Mouse (Mus musculus) adrenal gland, adult 8-10 months (tissue): ENCODE results near the gene Olfr26. TPM values are rescaled to one million over a fixed set of nuclear protein-coding genes. Genes with fewer than 3 reads are reported as not detected.
"Not testable (repeated sequence)": the region's sequence is repeated elsewhere in the genome, so short reads cannot be mapped to it uniquely, and the experiment has no call there.

Experiments used
- DNase-seq: peaks from one replicate; pipeline ENCODE4 v3.0.0; 2022
- total RNA-seq, 4 experiments: library from RNA; stranded (reverse); gene quantifications; 2 replicates each; pipeline ENCODE4 v1.2.4; 2022

Olfr26 gene
- total RNA-seq = not detected

DNA sequence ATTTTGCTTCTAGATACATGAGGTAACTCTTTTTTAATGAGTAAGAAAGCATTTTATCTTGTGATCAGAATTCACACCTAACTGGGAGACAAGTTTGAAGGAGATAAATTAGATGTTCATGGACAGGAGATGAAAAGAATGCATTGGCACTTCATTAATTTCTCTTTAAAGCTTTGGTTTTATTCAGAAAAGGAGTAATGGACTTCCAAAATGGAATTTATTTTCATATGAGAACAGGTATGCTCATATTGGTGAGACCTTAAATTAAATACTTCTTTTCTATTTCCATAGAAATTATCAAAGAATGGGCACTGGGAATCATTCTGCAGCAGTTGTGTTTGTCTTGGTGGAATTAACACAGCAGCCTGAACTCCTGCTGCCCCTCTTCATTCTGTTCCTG, at the start of gene Olfr26:
TSS of gene Olfr26 (plus strand) at position 301 of the 400 bp plus-strand sequence.
- DNase-seq = no peak

DNA sequence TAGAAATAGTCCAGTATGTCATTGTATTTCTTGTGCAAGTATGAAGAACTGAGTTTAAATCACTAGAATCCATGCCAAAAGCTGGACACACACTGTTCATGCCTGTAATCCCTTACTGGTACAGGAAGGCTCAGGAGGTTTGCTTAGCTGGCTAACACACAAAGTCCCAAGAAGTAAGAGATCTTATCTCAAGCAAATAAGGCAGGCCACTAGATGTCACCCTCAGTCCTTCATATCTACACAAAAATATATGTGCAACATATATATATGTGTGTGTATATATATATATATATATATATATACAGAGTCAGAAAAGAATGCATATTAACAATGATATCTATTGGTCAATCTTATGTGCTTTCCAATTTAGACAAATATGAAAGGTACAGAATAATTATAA, 49.2 kb upstream of the Olfr26 start:
- no peak for DNase-seq

DNA sequence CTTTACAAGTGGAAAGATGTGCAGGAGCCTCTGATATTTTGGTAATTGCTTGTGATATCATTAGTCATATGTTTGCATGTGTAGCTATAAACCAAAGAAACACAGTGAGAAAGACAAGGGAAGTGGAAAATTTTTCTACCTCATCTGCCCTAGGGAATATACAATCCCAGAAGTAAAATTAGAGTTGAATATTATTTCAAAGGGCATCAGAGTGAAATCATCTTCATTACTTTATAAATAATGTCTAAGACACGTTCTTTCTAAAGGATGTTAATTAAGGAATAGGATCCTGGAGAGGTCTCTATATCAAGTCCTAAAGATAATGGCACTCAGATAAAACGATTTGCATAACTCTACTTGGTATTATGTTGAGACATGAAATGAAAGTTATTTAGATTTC, 40.5 kb upstream of the Olfr26 start, which contains the start of gene Olfr922:
TSS of gene Olfr922 (plus strand) at position 301 of the 400 bp plus-strand sequence.
- no peak for DNase-seq

DNA sequence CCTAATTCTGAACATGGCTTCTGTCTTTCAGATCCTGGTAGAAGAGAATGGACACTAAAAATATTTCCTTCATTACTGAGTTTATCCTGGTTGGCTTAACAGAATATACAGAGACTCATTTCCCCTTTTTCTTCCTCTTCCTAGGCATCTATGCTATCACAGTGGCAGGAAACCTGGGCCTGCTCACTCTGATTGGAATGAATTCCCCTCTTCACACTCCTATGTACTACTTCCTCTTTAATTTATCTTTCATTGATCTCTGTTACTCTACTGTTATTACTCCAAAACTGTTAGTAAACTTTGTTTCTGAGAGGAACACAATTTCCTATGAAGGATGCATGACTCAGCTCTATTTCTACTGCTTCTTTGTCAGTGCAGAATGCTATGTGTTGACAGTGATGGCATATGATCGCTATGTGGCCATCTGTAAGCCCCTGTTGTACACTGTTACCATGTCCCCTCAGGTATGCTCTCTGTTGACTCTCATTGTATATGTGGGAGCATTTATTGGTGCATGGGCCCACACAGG, 39.3 kb upstream of the Olfr26 start:
- no peak for DNase-seq

DNA sequence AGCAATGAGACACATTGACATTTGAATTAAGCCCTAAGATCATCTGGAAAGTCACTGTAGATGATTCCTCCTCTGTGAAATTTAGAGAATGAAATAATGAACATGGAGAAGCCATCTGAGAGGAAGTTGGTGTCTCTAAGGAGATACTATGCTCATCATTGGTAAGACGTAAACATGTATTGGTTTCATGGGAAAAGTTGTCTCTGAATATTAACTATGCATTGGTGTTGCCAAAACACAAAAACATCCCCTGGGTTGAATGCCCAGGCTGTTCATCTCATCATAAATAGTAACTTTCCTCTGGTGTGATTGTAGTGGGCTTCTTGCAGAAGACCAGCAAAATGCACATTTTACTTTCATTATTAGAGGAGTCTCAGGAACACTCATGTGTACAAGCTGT, 28.6 kb upstream of the Olfr26 start, which contains the start of gene Olfr923:
TSS of gene Olfr923 (plus strand) at position 301 of the 400 bp plus-strand sequence.
- no peak for DNase-seq

DNA sequence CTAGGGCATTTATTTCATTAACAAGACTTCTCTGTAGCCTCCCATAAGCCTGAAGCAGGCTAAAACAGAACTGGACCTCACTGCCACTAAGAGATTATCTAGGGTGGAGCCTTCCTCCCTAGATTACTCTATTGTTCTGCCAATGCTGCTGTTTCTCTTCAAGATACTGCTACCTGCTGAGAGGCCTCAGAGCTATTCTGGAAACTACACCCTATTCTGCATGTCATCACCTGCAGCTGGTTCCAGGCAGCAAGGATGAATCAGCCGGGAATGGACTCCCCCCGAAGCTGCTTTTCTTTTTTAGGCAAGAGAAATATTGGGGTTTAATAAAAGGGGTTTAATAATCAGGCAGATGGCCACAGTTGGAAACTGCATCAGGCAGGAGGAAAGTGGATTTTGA, 21.8 kb upstream of the Olfr26 start:
- no peak for DNase-seq

DNA sequence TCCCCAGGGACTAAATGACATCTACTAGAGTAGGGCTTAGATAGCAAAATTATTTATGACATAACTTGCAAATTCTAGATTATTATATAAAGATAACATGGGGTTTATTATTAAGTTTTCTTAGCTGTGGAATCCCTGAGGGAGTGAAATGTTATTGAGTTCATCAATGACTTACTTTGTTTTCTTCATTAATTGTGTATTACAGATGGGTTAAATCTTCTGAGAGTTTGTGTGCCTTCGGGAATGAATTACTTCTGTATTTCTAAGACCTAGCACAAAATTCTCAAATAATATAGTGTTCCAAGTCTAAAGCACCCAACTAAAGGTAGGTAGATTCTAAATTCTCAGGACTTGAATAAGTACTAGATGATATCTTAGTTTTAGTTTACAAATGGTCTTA, 10.7 kb upstream of the Olfr26 start, which contains the start of gene Olfr924:
TSS of gene Olfr924 (plus strand) at position 301 of the 400 bp plus-strand sequence.
- DNase-seq = no peak

DNA sequence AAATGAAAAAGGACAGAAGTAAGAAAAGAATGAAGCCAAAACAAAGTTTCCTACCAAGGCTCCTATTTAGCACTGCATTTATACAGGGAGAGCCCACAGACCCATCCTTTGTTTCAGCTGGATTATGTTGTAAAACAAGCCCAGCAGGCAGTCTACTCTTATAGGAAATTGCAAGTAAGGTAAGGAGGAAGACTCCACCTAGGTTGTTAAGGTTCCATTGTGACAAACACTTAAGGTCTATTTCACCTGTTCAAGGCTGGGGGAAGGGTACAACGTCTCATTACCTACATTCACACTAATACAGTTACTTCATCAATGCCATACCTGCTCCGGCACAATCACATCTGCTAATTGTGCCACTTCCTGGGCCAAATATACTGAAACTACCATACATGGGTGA, 20.0 kb downstream of the Olfr26 start:
- not testable (repeated sequence) for DNase-seq

DNA sequence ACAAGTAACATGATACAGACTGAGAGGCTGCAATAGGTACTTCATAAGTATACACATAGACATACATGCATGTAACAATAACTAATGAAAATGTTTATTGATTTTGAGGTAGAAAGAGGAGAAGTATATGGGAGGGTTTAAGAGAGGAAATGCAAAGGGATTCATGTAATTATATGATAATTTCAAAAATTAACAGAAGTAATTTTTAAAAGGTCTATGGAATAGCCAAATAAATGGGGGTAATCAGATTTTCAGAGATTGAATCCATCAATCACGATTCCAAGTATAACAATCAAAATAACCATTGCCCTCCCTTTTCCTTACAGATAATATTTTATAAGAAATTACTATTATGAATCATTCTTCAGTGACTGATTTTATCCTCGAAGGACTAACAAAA, 22.0 kb downstream of the Olfr26 start, which contains the start of gene Olfr926:
TSS of gene Olfr926 (plus strand) at position 301 of the 400 bp plus-strand sequence.
- no peak for DNase-seq

Other genes starting within 250 kb of the Olfr26 start
- not detected for gene Olfr914, start 250.0 kb upstream of the Olfr26 start, total RNA-seq
- not detected for gene Olfr916, start 195.2 kb upstream of the Olfr26 start, total RNA-seq
- not detected for gene Olfr917, start 189.2 kb upstream of the Olfr26 start, total RNA-seq
- not detected for gene Olfr918, start 180.5 kb upstream of the Olfr26 start, total RNA-seq
- gene Olfr919, start 151.4 kb upstream of the Olfr26 start, total RNA-seq = not detected
- gene Vwa5a, start 136.8 kb upstream of the Olfr26 start, total RNA-seq = 10 to 100 TPM; 50.5 to 75.2 (median 60.9) TPM
- gene Olfr920, start 102.8 kb upstream of the Olfr26 start, total RNA-seq = under 1 TPM; 0.23 to 0.83 (median 0.51) TPM
- gene Olfr921, start 82.0 kb upstream of the Olfr26 start, total RNA-seq = under 1 TPM in 1 of 4 experiments, not detected in 3; 0.05 TPM
- gene Olfr922, start 40.4 kb upstream of the Olfr26 start, total RNA-seq = not detected
- not detected for gene Olfr923, start 28.5 kb upstream of the Olfr26 start, total RNA-seq
- not detected for gene Olfr924, start 10.6 kb upstream of the Olfr26 start, total RNA-seq
- gene Olfr926, start 22.1 kb downstream of the Olfr26 start, total RNA-seq = not detected
- gene Olfr930, start 74.7 kb downstream of the Olfr26 start, total RNA-seq = not detected
- gene Olfr933, start 117.3 kb downstream of the Olfr26 start, total RNA-seq = not detected
- gene Olfr934, start 133.3 kb downstream of the Olfr26 start, total RNA-seq = not detected
- gene Olfr935, start 144.6 kb downstream of the Olfr26 start, total RNA-seq = not detected
- gene Olfr146, start 168.3 kb downstream of the Olfr26 start, total RNA-seq = not detected
- not detected for gene Olfr937, start 209.9 kb downstream of the Olfr26 start, total RNA-seq
- not detected for gene Olfr938, start 223.8 kb downstream of the Olfr26 start, total RNA-seq